16 mouse cellular contexts compared by ENCODE assay signal in the genomic region with DNA sequence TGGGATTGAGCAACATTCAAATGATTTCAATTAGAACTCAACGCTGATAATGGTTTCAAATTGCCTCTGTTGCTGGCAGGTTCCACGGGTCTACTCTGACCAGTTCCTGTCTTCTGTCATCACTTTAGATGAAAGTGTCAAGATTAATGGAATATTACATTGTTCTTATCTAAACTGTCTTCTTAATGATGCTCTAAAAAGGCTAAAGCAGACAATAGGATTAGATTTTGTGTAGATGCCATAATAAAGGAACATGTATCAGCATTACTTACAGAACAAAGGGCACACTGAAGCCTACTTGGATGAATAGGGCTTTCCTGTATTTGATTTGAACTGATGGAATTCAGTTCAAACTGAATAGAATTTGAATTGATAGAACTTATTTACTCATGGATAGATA.
"Had no signal": no experiment of that assay in that cellular context is flagged by ENCODE, and none has a peak within 500 bp of the region (broad histone marks: within the 10 kb centered on the region; RNA-seq: fewer than 3 reads in every experiment).

No protein-coding gene starts in this region.

- H3K4me2 ChIP-seq: neural tube, embryonic 12.5 days; neural tube, embryonic 13.5 days; neural tube, embryonic 15.5 days; stomach, embryonic 15.5 days had no signal

- H3K9me3 ChIP-seq: neural tube, embryonic 12.5 days; neural tube, embryonic 13.5 days; neural tube, embryonic 15.5 days; stomach, embryonic 15.5 days had no signal

- H3K27me3 ChIP-seq: neural tube, embryonic 12.5 days; neural tube, embryonic 13.5 days; neural tube, embryonic 15.5 days; stomach, embryonic 15.5 days had no signal

- H3K27ac ChIP-seq: neural tube, embryonic 12.5 days; neural tube, embryonic 13.5 days; neural tube, embryonic 15.5 days; stomach, embryonic 15.5 days; stomach, postnatal 0 days had no signal

- H3K9ac ChIP-seq: neural tube, embryonic 12.5 days; neural tube, embryonic 13.5 days; neural tube, embryonic 15.5 days; stomach, embryonic 15.5 days had no signal

- H3K36me3 ChIP-seq: neural tube, embryonic 12.5 days; neural tube, embryonic 13.5 days; neural tube, embryonic 15.5 days; stomach, embryonic 15.5 days had no signal

- DNase-seq: right cerebral cortex, adult 18-20 months; right cerebral cortex, postnatal 14 days; right cerebral cortex, postnatal 25 days; right cerebral cortex, postnatal 4 days; spleen, adult 18-20 months; thymus, adult 18-20 months; thymus, adult 2 months; thymus, postnatal 14 days; thymus, postnatal 25 days; thymus, postnatal 36 days; thymus, postnatal 4 days had no signal

- H3K4me1 ChIP-seq: neural tube, embryonic 12.5 days; neural tube, embryonic 13.5 days; neural tube, embryonic 15.5 days; stomach, embryonic 15.5 days had no signal

- H3K4me3 ChIP-seq: neural tube, embryonic 12.5 days; neural tube, embryonic 13.5 days; neural tube, embryonic 15.5 days; stomach, embryonic 15.5 days had no signal
